Mouse (Mus musculus): ENCODE data around the gene Med19. TPM values are rescaled to one million over a fixed set of nuclear protein-coding genes. Genes with fewer than 3 reads are reported as not detected.

Gene Med19
- polyA plus RNA-seq, 1 experiment from 2014 or later, result 12.7 TPM

- DNase-seq (no peak), ATAC-seq (no peak)
- Histone ChIP-seq H3K27me3 (ENCODE audit: insufficient read depth, low read length) (0 out of 2 replicates have a peak, but pooled peaks cover 3% of the 10 kb centered on the region), H3K4me1 (ENCODE audit: insufficient read depth) (peaks cover 51% of the 10 kb centered on the region), H3K4me2 (ENCODE audit: low read depth, low read length) (no peak overlapping the region), H3K36me3 (replicated peaks; ENCODE audit: insufficient read depth, low read length) (no peaks in the 10 kb centered on the region), H3K9me3 (ENCODE audit: low read length) (no peaks in the 10 kb centered on the region), H3K9ac (replicated peaks) (no peak overlapping the region), H3K4me3 (ENCODE audit: low read depth, low read length) (no peak overlapping the region), H3K27ac (ENCODE audit: low read depth) (peak overlapping the region; percentile 50; the same call in 1 of the 2 replicates)
- TF ChIP-seq CTCF (IDR thresholded peaks at IDR 0.05; ENCODE audit: low read depth), result no peak
- TF ChIP-seq EP300 (IDR thresholded peaks at IDR 0.05; ENCODE audit: low read depth), result no peak
- 67% methylated on average over 3 of the region's 3 CpGs for WGBS (ENCODE audit: insufficient replicate concordance)
Observed at GRCm38 (mm10) chr2:84731206-84731605, 53.0 kb downstream of the Med19 start.

- no peak overlapping the region for H3K4me3 ChIP-seq (ENCODE audit: low read depth, low read length)
- no peak overlapping the region for H3K9ac ChIP-seq (replicated peaks)
- 0 out of 2 replicates have a peak, but pooled peaks cover 12% of the 10 kb centered on the region for H3K27me3 ChIP-seq (ENCODE audit: insufficient read depth, low read length)
- peak overlapping the region; percentile 93; the same call in 1 of the 2 replicates for H3K27ac ChIP-seq (ENCODE audit: low read depth)
- TF ChIP-seq CTCF (IDR thresholded peaks at IDR 0.05; ENCODE audit: low read depth) (no peak), EP300 (IDR thresholded peaks at IDR 0.05; ENCODE audit: low read depth) (peak; percentile 66)
- H3K36me3 ChIP-seq (replicated peaks; ENCODE audit: insufficient read depth, low read length), result 0 out of 2 replicates have a peak, but pooled peaks cover under 1% of the 10 kb centered on the region
- ATAC-seq (no peak), DNase-seq (no peak)
- H3K9me3 ChIP-seq (ENCODE audit: low read length), result no peaks in the 10 kb centered on the region
- H3K4me1 ChIP-seq (ENCODE audit: insufficient read depth), result peaks cover 59% of the 10 kb centered on the region
- 74% methylated on average over 1 of the region's 1 CpGs for WGBS (ENCODE audit: insufficient replicate concordance)
- no peak overlapping the region for H3K4me2 ChIP-seq (ENCODE audit: low read depth, low read length)
Observed at GRCm38 (mm10) chr2:84732394-84732793, 54.2 kb downstream of the Med19 start.

- DNase-seq (peak; percentile 75), ATAC-seq (peak; percentile 59)
- 0 out of 2 replicates have a peak, but pooled peaks cover 12% of the 10 kb centered on the region for H3K27me3 ChIP-seq (ENCODE audit: insufficient read depth, low read length)
- peaks cover 72% of the 10 kb centered on the region for H3K4me1 ChIP-seq (ENCODE audit: insufficient read depth)
- peak within 1 kb of the TSS; percentile 71 for H3K9ac ChIP-seq (replicated peaks)
- 7% methylated on average over 8 of the region's 8 CpGs for WGBS (ENCODE audit: insufficient replicate concordance)
- peak within 1 kb of the TSS; percentile 56 for H3K4me3 ChIP-seq (ENCODE audit: low read depth, low read length)
- H3K4me2 ChIP-seq (ENCODE audit: low read depth, low read length), result peak within 1 kb of the TSS; percentile 71
- H3K36me3 ChIP-seq (replicated peaks; ENCODE audit: insufficient read depth, low read length), result peaks cover 5% of the 10 kb centered on the region
- no peak for TF ChIP-seq EP300 (IDR thresholded peaks at IDR 0.05; ENCODE audit: low read depth)
- no peak for TF ChIP-seq CTCF (IDR thresholded peaks at IDR 0.05; ENCODE audit: low read depth)
- H3K27ac ChIP-seq (ENCODE audit: low read depth), result peak within 1 kb of the TSS; percentile 93
- H3K9me3 ChIP-seq (ENCODE audit: low read length), result no peaks in the 10 kb centered on the region
Observed at GRCm38 (mm10) chr2:84733579-84734300, 55.5 kb downstream of the Med19 start, which contains the start of gene Ypel4. TSS of gene Ypel4 (plus strand) at chr2:84734058.

- Histone ChIP-seq H3K4me2 (ENCODE audit: low read depth, low read length) (peak overlapping the region; percentile 71), H3K9me3 (ENCODE audit: low read length) (no peaks in the 10 kb centered on the region), H3K36me3 (replicated peaks; ENCODE audit: insufficient read depth, low read length) (peaks cover 11% of the 10 kb centered on the region), H3K9ac (replicated peaks) (peak overlapping the region; percentile 71), H3K27ac (ENCODE audit: low read depth) (peak overlapping the region; percentile 93), H3K4me3 (ENCODE audit: low read depth, low read length) (peak overlapping the region; percentile 56), H3K27me3 (ENCODE audit: insufficient read depth, low read length) (0 out of 2 replicates have a peak, but pooled peaks cover 12% of the 10 kb centered on the region), H3K4me1 (ENCODE audit: insufficient read depth) (peaks cover 75% of the 10 kb centered on the region)
- WGBS (ENCODE audit: insufficient replicate concordance), result 2% methylated on average over 11 of the region's 11 CpGs
- no peak for DNase-seq
- TF ChIP-seq EP300 (IDR thresholded peaks at IDR 0.05; ENCODE audit: low read depth), result no peak
- TF ChIP-seq CTCF (IDR thresholded peaks at IDR 0.05; ENCODE audit: low read depth), result no peak
- no peak for ATAC-seq
Observed at GRCm38 (mm10) chr2:84734351-84734864, 56.2 kb downstream of the Med19 start.

- Histone ChIP-seq H3K4me2 (ENCODE audit: low read depth, low read length) (peak overlapping the region; percentile 71), H3K36me3 (replicated peaks; ENCODE audit: insufficient read depth, low read length) (peaks cover 15% of the 10 kb centered on the region), H3K4me1 (ENCODE audit: insufficient read depth) (peaks cover 72% of the 10 kb centered on the region), H3K9ac (replicated peaks) (peak overlapping the region; percentile 71), H3K27me3 (ENCODE audit: insufficient read depth, low read length) (0 out of 2 replicates have a peak, but pooled peaks cover 12% of the 10 kb centered on the region), H3K4me3 (ENCODE audit: low read depth, low read length) (peak overlapping the region; percentile 56), H3K27ac (ENCODE audit: low read depth) (peak overlapping the region; percentile 93), H3K9me3 (ENCODE audit: low read length) (no peaks in the 10 kb centered on the region)
- ATAC-seq, result peak; percentile 9; the same call in 1 of the 2 replicates
- TF ChIP-seq CTCF (IDR thresholded peaks at IDR 0.05; ENCODE audit: low read depth), result no peak
- TF ChIP-seq EP300 (IDR thresholded peaks at IDR 0.05; ENCODE audit: low read depth), result no peak
- WGBS (ENCODE audit: insufficient replicate concordance), result 8% methylated on average over 2 of the region's 2 CpGs
- DNase-seq, result no peak
Observed at GRCm38 (mm10) chr2:84734919-84735318, 56.7 kb downstream of the Med19 start.

GRCm38 (mm10) chr2:84735346-84735920, 57.2 kb downstream of the Med19 start:
- Histone ChIP-seq H3K9ac (replicated peaks) (peak overlapping the region; percentile 71), H3K4me2 (ENCODE audit: low read depth, low read length) (peak overlapping the region; percentile 71), H3K27ac (ENCODE audit: low read depth) (peak overlapping the region; percentile 93), H3K27me3 (ENCODE audit: insufficient read depth, low read length) (0 out of 2 replicates have a peak, but pooled peaks cover 12% of the 10 kb centered on the region), H3K9me3 (ENCODE audit: low read length) (no peaks in the 10 kb centered on the region), H3K4me1 (ENCODE audit: insufficient read depth) (peaks cover 68% of the 10 kb centered on the region), H3K36me3 (replicated peaks; ENCODE audit: insufficient read depth, low read length) (peaks cover 15% of the 10 kb centered on the region), H3K4me3 (ENCODE audit: low read depth, low read length) (peak overlapping the region; percentile 56)
- WGBS (ENCODE audit: insufficient replicate concordance), result 10% methylated on average over 7 of the region's 7 CpGs
- ATAC-seq (peak; percentile 91), DNase-seq (peak; percentile 70)
- TF ChIP-seq CTCF (IDR thresholded peaks at IDR 0.05; ENCODE audit: low read depth) (no peak), EP300 (IDR thresholded peaks at IDR 0.05; ENCODE audit: low read depth) (peak; percentile 98)
